Mouse (Mus musculus) retina, postnatal 7 days (tissue): ENCODE measurements around the gene Ccdc57.
"Not testable (repeated sequence)": the region's sequence is repeated elsewhere in the genome, so short reads cannot be mapped to it uniquely, and the experiment has no call there.

ENCODE experiments used
- DNase-seq: peaks from one replicate; pipeline ENCODE4 v3.0.0-alpha.2; 2012; ENCODE audit warnings: low read depth, low spot score

The Ccdc57 gene

DNA sequence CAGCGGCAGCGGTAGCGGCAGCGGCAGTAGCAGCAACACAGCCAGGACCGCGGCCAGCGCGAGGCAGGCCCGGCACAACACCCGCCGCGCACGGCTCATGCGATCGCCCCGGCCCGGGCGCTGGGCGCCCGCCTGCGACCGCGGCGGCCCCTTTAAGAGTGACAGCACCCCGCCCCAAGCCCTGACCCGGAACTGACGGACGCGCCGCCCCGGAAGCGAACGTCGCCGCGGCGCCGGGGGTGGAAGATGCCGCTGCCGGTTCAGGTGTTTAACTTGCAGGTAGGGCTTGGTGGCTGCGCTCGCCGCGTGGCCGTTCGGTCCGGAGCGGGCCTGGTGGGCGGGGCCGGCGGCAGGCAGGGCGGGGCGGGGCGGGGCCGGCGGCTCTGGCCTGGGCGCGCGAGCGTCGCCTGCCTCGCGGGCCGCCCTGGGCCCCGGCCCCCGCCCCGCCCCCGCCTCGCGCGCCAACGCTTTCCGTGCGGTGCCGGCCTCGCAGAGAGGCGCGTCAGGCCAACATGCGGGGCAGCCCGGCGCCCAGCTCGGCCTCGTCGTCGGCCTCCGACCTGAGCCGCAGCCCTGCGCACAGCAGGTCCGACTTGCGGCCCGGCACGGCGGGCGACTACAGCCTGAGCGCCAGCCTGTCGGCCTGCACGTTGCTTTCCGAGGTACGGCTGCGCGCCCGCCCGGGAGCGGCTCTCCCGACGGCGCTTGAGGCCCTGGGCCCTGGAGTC is 148.4 kb downstream of the Ccdc57 start, which contains the start of the genes Rfng and Gps1:
Gene Rfng (minus strand): TSS at position 144 of the 728 bp plus-strand sequence.
Gene Gps1 (plus strand): TSS at position 209 of the 728 bp plus-strand sequence.
- DNase-seq: peak; percentile 71

DNA sequence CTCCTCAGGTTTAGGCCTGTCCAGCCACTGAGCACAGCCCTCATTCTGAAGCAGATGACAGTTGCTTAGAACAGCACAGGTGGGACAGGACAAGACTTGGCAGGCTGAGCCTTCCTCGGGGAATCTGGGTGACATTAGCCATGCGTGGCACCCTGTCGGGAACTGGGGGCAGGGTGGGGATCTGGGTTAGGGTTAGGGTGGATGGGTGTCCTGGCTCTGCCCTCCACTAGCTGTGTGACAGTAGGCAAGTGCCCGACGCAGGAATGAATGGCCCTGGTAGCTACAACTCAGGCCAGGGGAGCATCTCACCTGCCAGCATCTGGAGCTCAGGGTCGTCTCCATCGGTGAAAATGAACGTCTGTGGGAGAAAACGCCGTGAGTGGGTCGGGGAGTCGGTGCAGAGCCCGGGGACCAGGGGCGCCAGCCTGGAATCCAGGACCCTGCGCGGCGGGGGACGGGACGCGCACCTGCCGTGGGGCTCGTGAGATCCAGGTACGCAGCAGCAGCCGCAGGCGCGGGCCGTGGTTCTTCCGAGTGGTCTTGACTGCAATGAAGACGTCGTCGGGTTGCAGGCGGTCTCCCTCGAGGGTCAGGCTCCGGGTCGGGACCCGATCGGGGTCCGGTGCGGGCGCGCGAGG is 149.1 kb downstream of the Ccdc57 start:
- no peak for DNase-seq

DNA sequence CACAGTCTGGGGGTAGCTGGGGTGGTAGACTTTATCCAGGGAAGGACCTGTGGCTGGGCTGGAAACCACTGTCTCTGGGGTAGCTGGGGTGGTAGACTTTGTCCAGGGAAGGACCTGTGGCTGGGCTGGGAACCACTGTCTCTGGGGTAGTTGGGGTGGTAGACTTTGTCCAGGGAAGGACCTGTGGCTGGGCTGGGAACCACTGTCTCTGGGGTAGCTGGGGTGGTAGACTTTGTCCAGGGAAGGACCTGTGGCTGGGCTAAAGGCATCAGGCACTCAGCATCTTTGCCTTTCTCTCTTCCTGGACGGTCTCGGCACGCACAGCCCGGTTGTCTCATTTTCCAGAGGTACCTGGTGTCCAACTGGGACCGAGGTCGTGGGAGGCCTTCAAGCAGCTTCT is 151.3 kb downstream of the Ccdc57 start:
- DNase-seq: not testable (repeated sequence)

DNA sequence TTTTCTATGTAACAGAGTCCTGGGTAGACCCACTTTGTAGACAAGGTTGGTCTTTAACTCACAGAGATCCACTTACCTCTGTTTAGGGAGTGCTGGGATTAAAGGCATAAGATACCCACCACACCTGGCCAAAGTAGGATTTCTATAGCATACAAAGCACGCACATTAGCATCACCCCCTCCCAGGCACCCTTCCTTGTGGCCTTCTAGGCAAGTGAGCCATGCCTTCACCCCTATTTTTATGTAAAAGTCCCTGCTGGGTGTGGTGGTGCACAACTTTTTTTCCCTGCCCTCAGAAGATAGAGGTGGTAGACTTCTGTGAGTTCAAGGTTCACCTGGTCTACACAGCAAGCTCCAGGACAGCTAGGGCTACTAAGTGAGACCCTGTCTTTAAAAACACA is 152.8 kb downstream of the Ccdc57 start:
- DNase-seq: no peak

DNA sequence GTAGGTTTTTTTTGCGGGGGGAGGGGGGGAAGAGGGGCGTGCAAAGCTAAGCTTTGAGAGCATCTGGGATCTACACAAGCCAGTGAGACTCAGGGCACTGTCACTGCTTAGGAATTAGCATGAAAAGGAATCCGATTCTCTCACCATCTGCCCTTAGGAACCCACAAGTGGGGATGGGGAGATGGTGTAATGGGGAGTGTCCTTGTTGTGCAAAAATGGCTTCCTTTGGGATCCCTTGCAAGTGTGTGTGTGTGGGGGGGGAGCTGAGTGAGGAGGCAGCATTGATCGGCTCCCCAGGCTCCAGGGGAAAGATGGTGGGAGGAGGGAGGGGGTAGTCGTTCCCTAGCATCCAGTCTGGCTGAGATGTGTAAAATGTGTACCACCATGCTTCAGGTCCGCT is 155.5 kb downstream of the Ccdc57 start:
- peak; percentile 34 for DNase-seq
